Mouse (Mus musculus): Measurements from ENCODE around the gene Plppr3. TPM values are rescaled to one million over a fixed set of nuclear protein-coding genes. Genes with fewer than 3 reads are reported as not detected.

Plppr3 gene
- polyA plus RNA-seq, 1 experiment from 2014 or later = 290 TPM

GRCm38 (mm10) chr10:79821731-79822130 lies 52.7 kb downstream of the Plppr3 start:
- Histone ChIP-seq H3K4me2 (no peak overlapping the region), H3K27me3 (no peaks in the 10 kb centered on the region), H3K36me3 (ENCODE audit: poor library complexity, severe bottlenecking) (peaks cover 45% of the 10 kb centered on the region), H3K4me3 (no peak overlapping the region), H3K27ac (no peak overlapping the region), H3K9ac (no peak overlapping the region; the same call in 1 of the 2 replicates), H3K9me3 (replicated peaks) (no peaks in the 10 kb centered on the region), H3K4me1 (peaks cover 9% of the 10 kb centered on the region)
- ATAC-seq = no peak
- 89% methylated on average over 12 of the region's 12 CpGs for WGBS

- Histone ChIP-seq H3K4me1 (peaks cover 9% of the 10 kb centered on the region), H3K36me3 (ENCODE audit: poor library complexity, severe bottlenecking) (peaks cover 54% of the 10 kb centered on the region), H3K4me3 (no peak within 1 kb of the TSS), H3K9me3 (replicated peaks) (no peaks in the 10 kb centered on the region), H3K4me2 (no peak within 1 kb of the TSS), H3K27me3 (no peaks in the 10 kb centered on the region), H3K9ac (no peak within 1 kb of the TSS), H3K27ac (no peak within 1 kb of the TSS)
- no peak for ATAC-seq
- 72% methylated on average over 11 of the region's 11 CpGs for WGBS
These were observed 53.7 kb downstream of the Plppr3 start, which contains the start of gene Misp for GRCm38 (mm10) chr10:79820782-79821181. Misp (plus strand) TSS chr10:79820989.

GRCm38 (mm10) chr10:79820277-79820676 lies 54.2 kb downstream of the Plppr3 start:
- Histone ChIP-seq H3K9ac (no peak overlapping the region), H3K4me1 (peaks cover 9% of the 10 kb centered on the region), H3K27ac (no peak overlapping the region), H3K9me3 (replicated peaks) (no peaks in the 10 kb centered on the region), H3K4me3 (no peak overlapping the region), H3K27me3 (no peaks in the 10 kb centered on the region), H3K36me3 (ENCODE audit: poor library complexity, severe bottlenecking) (peaks cover 59% of the 10 kb centered on the region), H3K4me2 (no peak overlapping the region)
- 85% methylated on average over 8 of the region's 8 CpGs for WGBS
- ATAC-seq = no peak

GRCm38 (mm10) chr10:79819606-79820005 lies 54.8 kb downstream of the Plppr3 start:
- H3K4me1 ChIP-seq = peaks cover 9% of the 10 kb centered on the region
- peaks cover 65% of the 10 kb centered on the region for H3K36me3 ChIP-seq (ENCODE audit: poor library complexity, severe bottlenecking)
- H3K4me2 ChIP-seq = no peak overlapping the region
- no peaks in the 10 kb centered on the region for H3K9me3 ChIP-seq (replicated peaks)
- no peak overlapping the region for H3K4me3 ChIP-seq
- no peak for ATAC-seq
- no peak overlapping the region for H3K9ac ChIP-seq
- H3K27ac ChIP-seq = no peak overlapping the region
- H3K27me3 ChIP-seq = no peaks in the 10 kb centered on the region
- 93% methylated on average over 17 of the region's 17 CpGs for WGBS

- 77% methylated on average over 4 of the region's 4 CpGs for WGBS
- H3K9me3 ChIP-seq (replicated peaks) = no peaks in the 10 kb centered on the region
- H3K4me1 ChIP-seq = peaks cover 9% of the 10 kb centered on the region
- H3K4me3 ChIP-seq = no peak overlapping the region
- 0 out of 2 replicates have a peak overlapping the region, but pooled peaks have one; percentile 2 for H3K9ac ChIP-seq
- H3K4me2 ChIP-seq = no peak overlapping the region
- ATAC-seq = no peak
- no peaks in the 10 kb centered on the region for H3K27me3 ChIP-seq
- H3K36me3 ChIP-seq (ENCODE audit: poor library complexity, severe bottlenecking) = peaks cover 72% of the 10 kb centered on the region
- H3K27ac ChIP-seq = no peak overlapping the region
These were observed 56.2 kb downstream of the Plppr3 start for GRCm38 (mm10) chr10:79818225-79818624.

- H3K36me3 ChIP-seq (ENCODE audit: poor library complexity, severe bottlenecking) = peaks cover 81% of the 10 kb centered on the region
- H3K4me1 ChIP-seq = peaks cover 3% of the 10 kb centered on the region
- H3K9me3 ChIP-seq (replicated peaks) = no peaks in the 10 kb centered on the region
- H3K9ac ChIP-seq = no peak overlapping the region
- H3K4me3 ChIP-seq = no peak overlapping the region
- ATAC-seq = no peak
- H3K27ac ChIP-seq = no peak overlapping the region
- WGBS = 86% methylated on average over 2 of the region's 2 CpGs
- H3K27me3 ChIP-seq = no peaks in the 10 kb centered on the region
- H3K4me2 ChIP-seq = no peak overlapping the region
These were observed 57.3 kb downstream of the Plppr3 start for GRCm38 (mm10) chr10:79817111-79817510.

GRCm38 (mm10) chr10:79815671-79816494 lies 58.6 kb downstream of the Plppr3 start:
- H3K4me1 ChIP-seq = 0 out of 2 replicates have a peak, but pooled peaks cover 4% of the 10 kb centered on the region
- H3K27me3 ChIP-seq = no peaks in the 10 kb centered on the region
- no peak overlapping the region for H3K9ac ChIP-seq
- no peak overlapping the region for H3K27ac ChIP-seq
- 91% methylated on average over 12 of the region's 12 CpGs for WGBS
- no peak overlapping the region for H3K4me2 ChIP-seq
- no peaks in the 10 kb centered on the region for H3K9me3 ChIP-seq (replicated peaks)
- H3K4me3 ChIP-seq = no peak overlapping the region
- H3K36me3 ChIP-seq (ENCODE audit: poor library complexity, severe bottlenecking) = peaks cover 87% of the 10 kb centered on the region
- no peak for ATAC-seq

- Histone ChIP-seq H3K9ac (no peak overlapping the region), H3K4me1 (0 out of 2 replicates have a peak, but pooled peaks cover 4% of the 10 kb centered on the region), H3K27me3 (no peaks in the 10 kb centered on the region), H3K4me3 (no peak overlapping the region), H3K4me2 (no peak overlapping the region), H3K27ac (no peak overlapping the region), H3K36me3 (ENCODE audit: poor library complexity, severe bottlenecking) (peaks cover 87% of the 10 kb centered on the region), H3K9me3 (replicated peaks) (no peaks in the 10 kb centered on the region)
- no peak for ATAC-seq
- WGBS = 82% methylated on average over 5 of the region's 5 CpGs
These were observed 60.1 kb downstream of the Plppr3 start for GRCm38 (mm10) chr10:79814271-79814842.

- peak overlapping the region; percentile 48 for H3K27ac ChIP-seq
- no peaks in the 10 kb centered on the region for H3K27me3 ChIP-seq
- H3K36me3 ChIP-seq (ENCODE audit: poor library complexity, severe bottlenecking) = peaks cover 89% of the 10 kb centered on the region
- peak; percentile 66 for ATAC-seq
- H3K9me3 ChIP-seq (replicated peaks) = no peaks in the 10 kb centered on the region
- 29% methylated on average over 15 of the region's 15 CpGs for WGBS
- H3K9ac ChIP-seq = no peak overlapping the region
- peaks cover 11% of the 10 kb centered on the region for H3K4me1 ChIP-seq
- no peak overlapping the region for H3K4me2 ChIP-seq
- peak overlapping the region; percentile 2; the same call in 1 of the 2 replicates for H3K4me3 ChIP-seq
These were observed 62.4 kb downstream of the Plppr3 start for GRCm38 (mm10) chr10:79811736-79812637.
